Mouse (Mus musculus) left cerebral cortex, postnatal 25 days (tissue): ENCODE results near the gene Lysmd2. TPM values are rescaled to one million over a fixed set of nuclear protein-coding genes. Genes with fewer than 3 reads are reported as not detected.

Experiments
- DNase-seq, 2 experiments: peaks; one replicate each; pipeline ENCODE4 v3.0.0; 2022; ENCODE audit warnings: low spot score in 2 of 2, mixed read lengths in 1 of 2
- intact Hi-C: fragments of 180-260 bp; cut with DNase I; formaldehyde crosslinking; loops from one replicate; pipeline ENCODE4 v1.15.1; 2025
- total RNA-seq, 2 experiments: library from RNA; stranded (reverse); gene quantifications; 2 replicates each; pipeline ENCODE4 v1.2.3; 2021

The Lysmd2 gene
- total RNA-seq, 2 experiments from 2014 or later, result 68.1 to 69.2 TPM

DNA sequence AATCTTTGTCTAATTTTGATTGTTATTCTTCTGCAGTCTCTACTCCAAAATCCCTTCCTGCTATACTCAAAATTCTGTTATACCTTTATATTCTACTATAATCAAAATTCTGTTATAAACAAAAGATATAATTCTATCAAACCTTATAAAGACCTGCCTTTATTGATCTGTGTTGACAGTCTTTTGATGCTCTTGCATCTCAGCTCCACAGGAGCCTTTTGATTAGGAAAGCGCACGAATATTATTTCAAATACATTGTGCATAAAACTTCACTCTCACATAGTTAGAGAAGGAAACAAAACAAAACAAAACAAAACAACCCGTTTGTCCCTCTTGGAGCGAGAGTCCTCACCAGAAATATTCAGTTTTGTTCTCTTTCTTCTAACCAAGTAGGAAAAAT lies 58.8 kb downstream of the Lysmd2 start:
- intact Hi-C loops, result no loop called here
- DNase-seq, result no peak

DNA sequence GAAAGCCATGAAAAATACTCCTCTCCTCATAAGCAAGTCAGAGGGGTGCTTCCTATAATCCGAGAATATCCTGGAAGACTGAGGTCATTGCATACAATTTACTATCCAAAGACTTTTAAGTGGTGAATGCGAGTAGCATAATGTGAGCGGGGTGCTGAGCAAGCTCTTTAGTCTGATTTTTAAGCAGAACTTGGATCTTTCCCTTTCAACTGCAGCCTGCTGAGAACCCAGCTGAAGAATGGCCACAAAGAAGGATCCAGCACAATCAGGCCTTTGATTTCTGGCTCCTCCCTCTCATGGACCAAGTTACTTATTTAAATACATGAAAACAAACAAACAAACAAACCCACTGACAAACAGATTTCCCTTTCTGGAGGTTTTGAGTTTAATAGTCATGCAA lies 59.2 kb downstream of the Lysmd2 start:
- peak in 1 of 2 experiments; percentile 47 for DNase-seq
- intact Hi-C loops, result no loop called here

Other genes with a start within 250 kb of the Lysmd2 start
- gene Mapk6, start 215.7 kb upstream of the Lysmd2 start, total RNA-seq, result 10 to 100 TPM; 73.1 to 74.8 TPM
- gene Leo1, start 184.2 kb upstream of the Lysmd2 start, total RNA-seq, result 10 to 100 TPM; 25.5 to 29.1 TPM
- gene Tmod3, start 66.1 kb upstream of the Lysmd2 start, total RNA-seq, result 10 to 100 TPM; 47.2 to 53.0 TPM
- gene Tmod2, start 14.4 kb upstream of the Lysmd2 start, total RNA-seq, result 100 to 1,000 TPM; 376 to 383 TPM
- 100 to 1,000 TPM; 296 to 315 TPM for gene Scg3, start 58.3 kb downstream of the Lysmd2 start, total RNA-seq
- gene Bmp5, start 149.6 kb downstream of the Lysmd2 start, total RNA-seq, result 1 to 10 TPM; 1.3 TPM